14 mouse cellular contexts compared by ENCODE assay signal in genomic region chr17:70762634-70763033, GRCm38 (mm10).
"Had no signal": no experiment of that assay in that cellular context is flagged by ENCODE, and none has a peak within 500 bp of the region (broad histone marks: within the 10 kb centered on the region; RNA-seq: fewer than 3 reads in every experiment).

No protein-coding gene starts in this region.

- H3K9me3 ChIP-seq: limb, embryonic 12.5 days; midbrain, embryonic 12.5 days; neural tube, embryonic 13.5 days; stomach, embryonic 15.5 days had no signal

- H3K4me1 ChIP-seq: limb, embryonic 12.5 days; midbrain, embryonic 12.5 days; neural tube, embryonic 13.5 days; stomach, embryonic 15.5 days had no signal

- H3K27me3 ChIP-seq: limb, embryonic 12.5 days; midbrain, embryonic 12.5 days; neural tube, embryonic 13.5 days; stomach, embryonic 15.5 days had no signal

- H3K4me2 ChIP-seq: limb, embryonic 12.5 days; midbrain, embryonic 12.5 days; neural tube, embryonic 13.5 days; stomach, embryonic 15.5 days had no signal

- DNase-seq: kidney, postnatal 14 days; layer of hippocampus, postnatal 36 days; lung, adult 18-20 months; retina, postnatal 1 day; right cerebral cortex, postnatal 4 days; spleen, adult 18-20 months; thymus, postnatal 4 days had no signal

- ATAC-seq: intestine, postnatal 0 days; midbrain, embryonic 16.5 days had no signal

- H3K9ac ChIP-seq: limb, embryonic 12.5 days; liver, embryonic 14.5 days; midbrain, embryonic 12.5 days; neural tube, embryonic 13.5 days; stomach, embryonic 15.5 days had no signal

- H3K27ac ChIP-seq: limb, embryonic 12.5 days; liver, embryonic 14.5 days; midbrain, embryonic 12.5 days; neural tube, embryonic 13.5 days; stomach, embryonic 15.5 days had no signal

- H3K36me3 ChIP-seq: limb, embryonic 12.5 days; midbrain, embryonic 12.5 days; neural tube, embryonic 13.5 days; stomach, embryonic 15.5 days had no signal

- H3K4me3 ChIP-seq: limb, embryonic 12.5 days; midbrain, embryonic 12.5 days; neural tube, embryonic 13.5 days; stomach, embryonic 15.5 days had no signal
